Mouse (Mus musculus) heart, embryonic 10.5 days (tissue): Measurements from ENCODE around the gene Tmem82. TPM values are rescaled to one million over a fixed set of nuclear protein-coding genes. Genes with fewer than 3 reads are reported as not detected.

Experiments used
- DNase-seq: peaks from one replicate; pipeline ENCODE4 v3.0.0-alpha.2; 2017; ENCODE audit warnings: low spot score
- H3K27ac ChIP-seq: fragments of 300-500 bp; sonication (generic); 2 replicates; pipeline ENCODE4 v1.5.1; 2016; ENCODE audit warnings: mild to moderate bottlenecking
- H3K27me3 ChIP-seq: fragments of 300-500 bp; sonication (generic); 2 replicates; pipeline ENCODE4 v1.6.1; 2016; ENCODE audit warnings: mild to moderate bottlenecking; ENCODE audit not compliant: poor library complexity, insufficient read depth, severe bottlenecking
- H3K36me3 ChIP-seq: fragments of 300-500 bp; sonication (generic); 2 replicates; pipeline ENCODE4 v1.6.1; 2016; ENCODE audit warnings: mild to moderate bottlenecking, moderate library complexity
- H3K4me1 ChIP-seq: fragments of 300-500 bp; sonication (generic); 2 replicates; pipeline ENCODE4 v1.6.1; 2016; ENCODE audit warnings: mild to moderate bottlenecking
- H3K4me3 ChIP-seq: fragments of 300-500 bp; sonication (generic); 2 replicates; pipeline ENCODE4 v1.5.1; 2016; ENCODE audit warnings: mild to moderate bottlenecking, moderate library complexity
- H3K9me3 ChIP-seq: fragments of 300-500 bp; sonication (generic); 2 replicates; pipeline ENCODE4 v1.6.1; 2016; ENCODE audit warnings: mild to moderate bottlenecking, moderate library complexity
- WGBS: fragments of 180-500 bp; shearing (Covaris S2); methylation state at CpG from one replicate; pipeline ENCODE4 v1.1.7; 2016; 5-methylcytosine and 5-hydroxymethylcytosine counted together
- polyA plus RNA-seq: library from polyadenylated mRNA; unstranded; fragments of >200 nt; fragmentation: Nextera tagmentation; extraction: Ambion mirVana; gene quantifications from 2 replicates; pipeline ENCODE4 v1.2.1, GENCODE M21; 2016

The Tmem82 gene
- polyA plus RNA-seq, 1 experiment from 2014 or later = 2.4 TPM

- H3K27ac ChIP-seq = no peak overlapping the region
Observed at GRCm38 (mm10) chr4:141565325-141565724, 53.1 kb downstream of the Tmem82 start.

GRCm38 (mm10) chr4:141564660-141565059, 53.8 kb downstream of the Tmem82 start:
- Histone ChIP-seq H3K4me3 (no peak overlapping the region), H3K27ac (no peak overlapping the region), H3K27me3 (no peaks in the 10 kb centered on the region), H3K4me1 (peaks cover 9% of the 10 kb centered on the region), H3K9me3 (no peaks in the 10 kb centered on the region), H3K36me3 (no peaks in the 10 kb centered on the region)
- no peak for DNase-seq
- 65% methylated on average over 3 of the region's 3 CpGs for WGBS

More at GRCm38 (mm10) chr4:141565325-141565724, 53.1 kb downstream of the Tmem82 start:
- no peak overlapping the region for H3K4me3 ChIP-seq
- DNase-seq = no peak
- no peaks in the 10 kb centered on the region for H3K27me3 ChIP-seq
- no peaks in the 10 kb centered on the region for H3K36me3 ChIP-seq
- WGBS = 62% methylated on average over 7 of the region's 7 CpGs
- peaks cover 9% of the 10 kb centered on the region for H3K4me1 ChIP-seq
- no peaks in the 10 kb centered on the region for H3K9me3 ChIP-seq

GRCm38 (mm10) chr4:141564209-141564608, 54.2 kb downstream of the Tmem82 start:
- no peak for DNase-seq
- Histone ChIP-seq H3K27ac (no peak overlapping the region), H3K4me3 (no peak overlapping the region), H3K36me3 (no peaks in the 10 kb centered on the region), H3K4me1 (peaks cover 13% of the 10 kb centered on the region), H3K9me3 (no peaks in the 10 kb centered on the region), H3K27me3 (no peaks in the 10 kb centered on the region)
- WGBS = 89% methylated on average over 4 of the region's 4 CpGs

Other genes with a start within 250 kb of the Tmem82 start
- gene Clcnka, start 219.9 kb downstream of the Tmem82 start, polyA plus RNA-seq = 0.11 and 0.44 TPM in 2 replicates
- gene Clcnkb, start 202.6 kb downstream of the Tmem82 start, polyA plus RNA-seq = 0.93 and 1.3 TPM in 2 replicates
- gene Hspb7, start 197.9 kb downstream of the Tmem82 start, polyA plus RNA-seq = 61.5 and 132 TPM in 2 replicates
- gene Srarp, start 182.5 kb downstream of the Tmem82 start, polyA plus RNA-seq = not detected in 2 replicates
- 31.5 and 33.7 TPM in 2 replicates for gene Zbtb17, start 174.0 kb downstream of the Tmem82 start, polyA plus RNA-seq
- gene Spen, start 80.0 kb downstream of the Tmem82 start, polyA plus RNA-seq = 6.0 and 8.4 TPM in 2 replicates
- 61.9 and 62.7 TPM in 2 replicates for gene Fblim1, start 12.5 kb downstream of the Tmem82 start, polyA plus RNA-seq
- gene Slc25a34, start 5.2 kb upstream of the Tmem82 start, polyA plus RNA-seq = 0.20 and 0.34 TPM in 2 replicates
- gene Plekhm2, start 46.3 kb upstream of the Tmem82 start, polyA plus RNA-seq = 4.1 and 5.4 TPM in 2 replicates
- gene Rsc1a1, start 67.0 kb upstream of the Tmem82 start, polyA plus RNA-seq = 3.1 and 4.4 TPM in 2 replicates
- gene Ddi2, start 104.8 kb upstream of the Tmem82 start, polyA plus RNA-seq = 21.4 and 21.5 TPM in 2 replicates
- 1.2 and 3.5 TPM in 2 replicates for gene Agmat, start 128.0 kb upstream of the Tmem82 start, polyA plus RNA-seq
- 5.0 and 5.4 TPM in 2 replicates for gene Dnajc16, start 172.3 kb upstream of the Tmem82 start, polyA plus RNA-seq
- gene Casp9, start 175.0 kb upstream of the Tmem82 start, polyA plus RNA-seq = 21.4 and 22.5 TPM in 2 replicates
- gene Cela2a, start 207.5 kb upstream of the Tmem82 start, polyA plus RNA-seq = not detected in 2 replicates
- not detected in 2 replicates for gene Ctrc, start 227.7 kb upstream of the Tmem82 start, polyA plus RNA-seq